Mouse (Mus musculus): ENCODE measurements around the gene Ehbp1l1.

Gene Ehbp1l1

DNA sequence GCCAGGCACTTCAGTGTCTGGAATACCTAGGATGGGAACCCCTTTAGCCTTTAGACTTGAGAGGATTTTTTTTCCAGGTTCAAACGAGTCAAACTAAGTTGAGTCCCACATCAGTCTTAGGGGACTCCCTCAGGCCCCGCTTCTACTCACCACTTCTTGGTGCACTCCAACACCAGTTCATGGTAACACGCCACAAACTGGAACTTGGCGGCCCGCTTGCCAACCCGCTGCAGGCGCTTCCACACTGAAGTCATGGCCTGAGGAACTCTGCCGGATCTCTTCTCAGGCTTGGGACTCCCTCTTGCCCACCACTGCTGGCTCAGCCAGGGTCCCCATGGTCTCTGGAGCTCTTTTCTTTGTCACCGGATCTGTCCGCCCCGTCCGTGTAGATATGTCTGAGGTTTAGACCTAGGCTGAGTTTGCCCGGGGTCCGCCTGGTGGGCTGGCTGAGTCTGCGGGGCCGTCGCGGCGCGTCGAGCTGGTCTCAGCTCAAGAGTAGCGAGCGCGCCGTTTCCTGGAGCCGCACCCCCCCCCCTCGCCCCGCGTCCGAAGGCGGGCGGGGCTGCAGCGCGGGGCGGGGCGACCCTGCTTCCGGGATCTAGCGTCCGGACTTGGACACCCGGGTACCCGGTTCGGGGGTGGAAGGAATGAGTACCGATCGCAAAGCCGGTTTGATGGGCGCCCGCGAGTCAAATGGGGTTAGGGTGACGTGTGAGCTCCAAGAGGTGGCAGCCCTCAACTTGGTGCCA is at the start of gene Ehbp1l1:
Gene Ehbp1l1, minus strand, starts transcription at position 551 of the 749 bp plus-strand sequence.
- peak; percentile 83 for DNase-seq (ENCODE audit: low spot score)

DNA sequence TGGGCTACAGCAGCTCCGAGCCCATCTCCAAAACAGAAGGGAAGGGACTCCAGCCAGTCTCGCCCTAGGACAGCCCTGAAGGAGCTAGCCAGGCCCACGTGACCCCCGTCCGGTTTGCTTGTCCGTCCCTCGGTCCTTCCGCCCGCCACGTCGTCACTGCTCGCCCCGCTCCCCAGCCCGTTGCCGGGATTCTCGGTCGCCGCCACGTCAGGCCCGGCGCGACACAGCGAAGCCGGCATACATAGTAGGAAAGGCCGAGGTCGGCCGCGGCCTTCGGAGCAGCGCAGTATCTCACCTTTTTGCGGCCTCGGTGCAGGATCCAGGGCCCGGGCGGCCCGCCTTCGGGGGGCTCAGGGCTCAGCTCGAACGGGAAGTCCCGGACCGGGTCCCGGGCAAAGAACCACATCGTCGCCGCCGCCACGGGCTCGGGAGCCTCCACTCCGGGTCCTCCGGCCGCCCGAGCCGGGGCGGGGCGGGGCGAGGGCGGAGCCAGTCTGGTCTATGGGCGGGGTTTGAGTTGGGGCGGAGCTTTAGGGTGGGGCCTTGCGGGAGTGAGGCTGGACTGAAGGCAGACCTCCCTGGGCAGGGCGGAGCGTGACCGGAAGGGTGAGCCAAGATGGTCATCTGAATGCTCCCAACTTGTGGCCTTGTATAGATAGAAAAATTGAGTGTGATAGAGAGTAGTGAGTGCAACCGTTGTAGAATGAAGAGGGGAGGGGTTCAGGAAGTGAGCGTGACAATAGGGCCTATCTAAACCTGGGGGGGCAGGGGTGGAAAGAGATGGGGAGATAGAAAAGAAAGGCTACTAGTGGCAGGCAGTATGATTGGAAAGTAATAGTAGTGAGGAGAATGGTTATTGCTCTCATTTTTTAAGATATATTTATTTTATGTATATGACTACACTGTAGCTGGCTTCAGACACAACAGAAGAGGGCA is 45.1 kb upstream of the Ehbp1l1 start, which contains the start of gene Scyl1:
Gene Scyl1, minus strand, starts transcription at position 495 of the 936 bp plus-strand sequence.
- DNase-seq (ENCODE audit: low spot score): peak; percentile 96

DNA sequence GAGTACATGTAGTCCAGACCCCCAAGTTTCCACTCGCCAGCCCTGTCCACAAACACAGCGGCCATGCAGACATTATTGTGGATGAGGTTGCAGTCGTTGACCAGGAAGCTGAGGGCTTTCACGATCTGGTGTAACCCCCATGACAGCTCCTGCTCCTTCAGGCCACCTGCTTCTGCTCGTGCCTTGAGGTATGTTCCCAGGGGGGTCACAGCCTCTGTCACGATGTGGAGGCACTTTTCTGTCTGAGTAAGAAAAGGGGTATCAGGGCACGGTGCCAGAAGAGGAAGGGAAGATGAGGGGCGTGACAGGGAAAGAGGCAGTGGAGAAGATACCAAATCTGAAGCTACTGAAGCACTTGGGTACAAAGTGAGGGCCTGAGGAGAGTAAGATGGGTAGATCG is 44.2 kb upstream of the Ehbp1l1 start:
- no peak for DNase-seq (ENCODE audit: low spot score)

DNA sequence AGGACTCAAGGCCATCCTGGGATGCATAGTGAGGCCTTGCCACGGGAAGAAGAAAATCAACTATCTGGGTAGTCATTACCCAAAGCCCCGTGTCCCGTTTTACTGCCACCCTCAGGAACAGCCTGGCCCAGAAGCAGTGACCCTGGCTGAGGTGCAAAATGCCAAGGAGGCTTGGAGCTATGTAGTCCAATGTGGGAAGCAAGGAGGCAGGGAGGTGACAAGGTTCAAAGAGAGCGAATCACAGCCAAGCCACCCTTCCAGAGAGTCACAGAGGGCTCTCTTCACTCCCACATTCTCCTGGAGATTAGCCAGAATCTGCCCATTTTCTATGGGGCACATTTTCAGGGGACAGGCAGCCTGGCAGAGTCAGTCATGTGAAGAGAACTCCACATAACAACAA is 41.2 kb upstream of the Ehbp1l1 start:
- no peak for DNase-seq (ENCODE audit: low spot score)

DNA sequence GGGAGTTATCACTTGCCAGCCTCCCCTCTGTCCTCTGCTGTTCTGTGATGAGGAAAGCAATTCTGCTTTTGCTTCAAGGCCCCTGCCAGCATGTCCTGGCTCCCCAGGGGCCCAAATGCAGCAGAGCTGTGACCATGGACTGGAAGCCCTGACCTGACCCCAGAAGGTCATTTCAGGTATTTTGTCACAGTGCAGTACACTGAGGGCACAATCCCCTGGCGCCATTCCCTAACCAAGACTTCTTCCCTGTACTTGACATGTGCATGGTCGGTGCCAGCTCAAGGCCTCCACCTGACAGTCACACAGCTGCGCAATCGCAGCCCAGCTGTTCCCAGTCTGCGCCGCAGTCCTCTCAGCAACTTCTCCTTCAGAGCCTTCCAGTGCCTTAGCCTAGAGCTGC is 37.0 kb upstream of the Ehbp1l1 start:
- no peak for DNase-seq (ENCODE audit: low spot score)

DNA sequence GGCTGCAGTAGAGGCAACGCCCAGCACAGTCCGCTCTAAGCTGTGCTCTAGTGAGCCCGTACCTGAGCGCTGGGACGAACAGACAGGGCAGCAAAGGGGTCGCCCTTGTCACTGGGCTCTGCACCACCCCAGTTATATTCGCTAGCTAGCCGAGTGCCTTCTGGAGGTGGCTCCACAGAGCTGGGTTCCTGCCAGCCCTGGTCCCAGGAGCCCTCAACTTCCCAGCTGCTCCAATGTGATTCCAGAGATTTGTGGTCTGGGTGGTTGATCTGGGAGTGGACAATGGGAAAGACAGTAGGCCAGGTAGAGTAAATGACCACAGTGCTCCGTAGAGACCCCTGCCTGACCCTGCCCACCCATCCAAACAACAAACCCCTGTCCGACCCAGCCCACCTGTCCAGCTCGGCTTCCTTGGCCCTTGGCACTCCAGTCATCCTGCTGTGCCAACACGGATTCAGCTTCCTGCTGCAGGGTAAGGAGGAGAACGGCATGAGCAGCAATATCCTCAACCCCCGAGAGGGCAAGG is 32.8 kb upstream of the Ehbp1l1 start:
- DNase-seq (ENCODE audit: low spot score): no peak

DNA sequence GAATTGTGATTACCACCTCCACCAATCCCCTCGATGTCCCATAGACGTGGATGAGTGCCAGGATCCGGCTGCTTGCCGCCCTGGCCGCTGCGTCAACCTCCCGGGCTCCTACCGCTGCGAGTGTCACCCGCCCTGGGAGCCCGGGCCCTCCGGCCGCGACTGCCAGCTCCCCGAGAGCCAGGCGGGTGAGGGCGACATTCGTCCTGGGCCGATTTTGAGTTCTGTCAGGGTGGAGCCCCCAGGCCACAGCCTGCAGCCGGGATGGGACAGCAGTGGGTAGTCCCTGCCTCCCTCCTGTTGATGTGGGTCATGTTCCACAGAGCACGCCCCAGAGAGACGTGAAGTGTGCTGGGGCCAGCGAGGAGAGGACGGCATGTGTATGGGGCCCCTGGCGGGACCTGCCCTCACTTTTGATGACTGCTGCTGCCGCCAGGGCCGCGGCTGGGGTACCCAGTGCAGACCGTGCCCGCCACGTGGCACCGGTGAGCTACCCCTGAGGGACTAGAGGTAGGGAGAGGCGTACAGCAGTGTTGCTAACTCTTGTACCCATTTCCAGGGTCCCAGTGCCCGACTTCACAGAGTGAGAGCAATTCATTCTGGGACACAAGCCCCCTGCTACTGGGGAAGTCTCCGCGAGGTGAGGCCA is 31.0 kb upstream of the Ehbp1l1 start:
- no peak for DNase-seq (ENCODE audit: low spot score)

DNA sequence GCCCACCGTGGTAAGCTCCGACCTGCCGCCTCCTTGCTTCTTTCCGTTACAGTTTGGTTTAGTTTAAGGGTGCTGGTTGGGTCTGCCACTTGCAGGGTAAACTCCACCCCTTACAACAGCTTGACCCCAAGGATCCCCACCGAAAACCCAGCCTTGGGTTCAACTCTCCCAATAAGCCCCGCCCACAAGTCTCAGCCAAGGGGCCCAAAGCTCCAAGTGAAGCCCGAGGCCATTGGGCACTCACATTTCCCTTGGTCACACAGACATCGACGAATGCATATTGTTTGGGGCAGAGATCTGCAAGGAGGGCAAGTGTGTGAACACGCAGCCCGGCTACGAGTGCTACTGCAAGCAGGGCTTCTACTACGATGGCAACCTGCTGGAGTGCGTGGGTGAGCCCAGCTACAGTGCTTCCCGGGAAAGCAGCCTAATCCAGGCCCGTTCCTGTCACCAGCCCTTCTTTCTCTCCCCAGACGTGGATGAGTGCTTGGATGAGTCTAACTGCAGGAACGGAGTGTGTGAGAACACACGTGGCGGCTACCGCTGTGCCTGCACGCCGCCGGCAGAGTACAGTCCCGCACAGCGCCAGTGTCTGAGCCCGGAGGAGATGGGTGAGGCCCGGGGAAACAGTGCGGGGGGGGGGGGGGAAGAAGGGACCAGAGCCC is 30.3 kb upstream of the Ehbp1l1 start:
- DNase-seq (ENCODE audit: low spot score): no peak

DNA sequence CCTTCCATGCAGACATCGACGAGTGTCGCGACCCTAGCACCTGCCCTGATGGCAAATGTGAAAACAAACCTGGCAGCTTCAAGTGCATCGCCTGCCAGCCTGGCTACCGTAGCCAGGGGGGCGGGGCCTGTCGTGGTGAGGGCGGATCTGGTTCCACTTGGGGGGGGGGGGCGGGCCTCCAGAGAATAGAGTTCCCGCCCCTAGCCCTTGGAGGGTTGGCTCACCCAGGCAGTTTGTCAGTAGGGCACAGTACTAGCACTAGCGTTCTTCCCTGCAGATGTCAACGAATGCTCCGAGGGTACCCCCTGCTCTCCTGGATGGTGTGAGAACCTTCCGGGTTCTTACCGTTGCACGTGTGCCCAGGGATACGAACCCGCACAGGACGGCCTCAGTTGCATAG is 25.6 kb upstream of the Ehbp1l1 start:
- peak; percentile 60 for DNase-seq (ENCODE audit: low spot score)

DNA sequence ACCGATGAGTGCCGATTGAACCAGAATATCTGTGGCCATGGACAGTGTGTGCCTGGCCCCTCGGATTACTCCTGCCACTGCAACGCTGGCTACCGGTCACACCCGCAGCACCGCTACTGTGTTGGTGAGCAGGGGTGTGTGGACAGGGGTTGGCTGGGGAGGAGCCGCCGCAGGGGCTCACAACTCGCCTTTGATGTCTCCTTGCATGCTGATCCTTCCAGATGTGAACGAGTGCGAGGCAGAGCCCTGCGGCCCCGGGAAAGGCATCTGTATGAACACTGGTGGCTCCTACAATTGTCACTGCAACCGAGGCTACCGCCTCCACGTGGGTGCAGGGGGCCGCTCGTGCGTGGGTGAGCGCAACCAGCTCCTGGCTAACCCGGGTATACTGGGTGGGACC is 24.8 kb upstream of the Ehbp1l1 start:
- no peak for DNase-seq (ENCODE audit: low spot score)

DNA sequence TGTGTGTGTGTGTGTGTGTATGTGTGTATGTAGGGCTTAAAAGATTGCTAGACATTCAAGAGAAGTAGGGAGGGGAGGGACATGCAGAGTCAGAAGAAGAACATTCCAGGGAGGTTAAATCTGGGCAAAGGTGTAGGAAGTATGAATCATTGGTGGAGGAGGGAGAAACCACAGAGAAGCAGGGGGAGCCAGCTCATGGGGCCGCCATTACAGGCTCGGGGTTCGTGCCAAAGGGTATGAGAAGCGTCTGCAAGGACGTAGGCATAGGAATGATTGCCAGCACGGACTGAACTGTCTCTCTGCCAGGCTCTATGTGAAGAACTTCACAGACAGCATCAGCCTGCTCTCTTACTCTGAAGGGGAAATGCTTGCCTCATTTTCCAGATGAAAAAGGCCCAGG is 23.4 kb upstream of the Ehbp1l1 start:
- DNase-seq (ENCODE audit: low spot score): peak; percentile 48

DNA sequence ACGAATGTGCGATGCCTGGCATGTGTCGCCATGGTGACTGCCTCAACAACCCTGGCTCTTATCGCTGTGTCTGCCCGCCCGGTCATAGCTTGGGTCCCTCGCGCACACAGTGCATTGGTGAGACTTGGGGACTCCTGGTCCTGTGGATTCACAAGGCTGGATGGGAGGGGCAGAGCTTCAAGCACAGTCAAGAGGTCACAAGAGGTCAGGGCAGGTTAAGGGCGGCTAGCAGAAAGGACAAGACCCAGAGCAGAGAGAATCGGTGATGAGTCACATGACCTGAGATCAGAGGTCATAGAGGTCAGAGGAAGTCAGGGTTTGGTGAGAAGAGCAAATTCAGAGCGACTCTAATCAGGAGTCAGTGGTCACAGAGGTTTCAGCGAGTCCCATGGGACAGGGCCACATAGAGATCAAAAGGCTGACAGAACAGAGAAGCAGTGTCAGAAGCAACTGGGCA is 20.8 kb upstream of the Ehbp1l1 start:
- no peak for DNase-seq (ENCODE audit: low spot score)

DNA sequence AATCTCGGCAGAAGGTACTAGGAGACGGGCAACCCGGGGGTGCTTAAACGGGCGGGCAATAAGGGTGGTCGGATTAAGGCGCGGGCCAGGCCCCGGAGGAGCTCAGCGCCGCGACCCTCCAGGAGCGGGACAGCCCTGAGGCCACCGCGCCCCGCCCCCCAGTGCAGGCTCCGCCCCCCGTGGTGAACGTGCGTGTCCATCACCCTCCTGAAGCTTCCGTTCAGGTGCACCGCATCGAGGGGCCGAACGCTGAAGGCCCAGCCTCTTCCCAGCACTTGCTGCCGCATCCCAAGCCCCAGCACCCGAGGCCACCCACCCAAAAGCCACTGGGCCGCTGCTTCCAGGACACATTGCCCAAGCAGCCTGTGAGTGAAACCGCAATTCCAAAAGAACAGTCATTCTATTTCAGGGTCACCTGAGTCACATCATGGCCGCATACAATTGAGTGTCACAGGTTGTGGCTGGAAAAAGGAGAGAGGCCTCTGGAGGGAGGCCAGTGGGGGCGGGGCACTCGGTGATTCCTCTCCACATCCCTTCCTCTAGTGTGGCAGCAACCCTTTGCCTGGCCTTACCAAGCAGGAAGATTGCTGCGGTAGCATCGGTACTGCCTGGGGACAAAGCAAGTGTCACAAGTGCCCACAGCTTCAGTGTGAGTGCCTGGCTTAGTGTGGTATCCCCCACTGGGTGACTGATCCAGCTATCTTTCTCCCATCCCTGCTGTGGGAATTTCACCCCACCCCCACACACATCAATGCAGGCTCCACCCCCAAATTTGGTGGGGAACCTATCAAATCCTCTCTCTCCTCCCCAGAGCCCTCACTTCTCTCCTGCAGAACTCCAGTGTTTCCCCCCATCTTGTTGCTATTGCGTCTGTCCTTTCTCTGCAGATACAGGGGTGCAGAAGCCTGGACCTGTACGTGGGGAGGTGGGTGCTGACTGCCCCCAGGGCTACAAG is 19.9 kb upstream of the Ehbp1l1 start:
- DNase-seq (ENCODE audit: low spot score): no peak

DNA sequence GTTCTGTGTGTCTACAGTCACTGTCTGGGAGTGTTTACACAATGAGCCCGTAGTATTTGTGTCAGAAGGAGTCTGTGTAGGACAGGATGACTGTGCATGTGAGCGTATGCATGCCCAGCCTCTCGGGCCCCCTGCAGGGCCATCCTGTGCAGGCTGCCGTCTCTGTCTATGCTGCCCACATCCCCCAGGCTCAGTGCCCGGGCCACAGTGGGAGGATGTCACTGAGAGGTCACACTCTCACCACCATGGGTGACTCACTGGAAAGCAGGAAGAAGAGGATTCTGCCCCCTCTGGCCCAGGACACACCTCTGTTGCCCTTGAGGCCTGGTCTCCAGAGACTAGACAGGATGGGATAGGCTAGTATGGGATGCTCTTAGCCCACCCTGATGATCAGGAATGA is 17.5 kb upstream of the Ehbp1l1 start:
- no peak for DNase-seq (ENCODE audit: low spot score)

DNA sequence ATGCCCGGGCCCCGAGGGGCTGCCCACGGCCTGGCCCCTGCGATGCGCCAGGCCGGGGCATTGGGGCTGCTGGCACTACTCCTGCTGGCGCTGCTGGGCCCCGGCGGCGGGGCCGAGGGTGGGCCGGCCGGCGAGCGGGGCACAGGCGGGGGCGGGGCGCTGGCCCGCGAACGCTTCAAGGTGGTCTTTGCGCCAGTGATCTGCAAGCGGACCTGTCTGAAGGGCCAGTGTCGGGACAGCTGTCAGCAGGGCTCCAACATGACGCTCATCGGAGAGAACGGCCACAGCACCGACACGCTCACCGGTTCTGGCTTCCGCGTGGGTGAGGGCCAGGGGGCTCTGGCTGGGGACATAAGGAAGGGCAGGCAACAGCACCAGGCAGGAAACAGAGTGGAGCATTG is 16.1 kb upstream of the Ehbp1l1 start:
- no peak for DNase-seq (ENCODE audit: low spot score)

DNA sequence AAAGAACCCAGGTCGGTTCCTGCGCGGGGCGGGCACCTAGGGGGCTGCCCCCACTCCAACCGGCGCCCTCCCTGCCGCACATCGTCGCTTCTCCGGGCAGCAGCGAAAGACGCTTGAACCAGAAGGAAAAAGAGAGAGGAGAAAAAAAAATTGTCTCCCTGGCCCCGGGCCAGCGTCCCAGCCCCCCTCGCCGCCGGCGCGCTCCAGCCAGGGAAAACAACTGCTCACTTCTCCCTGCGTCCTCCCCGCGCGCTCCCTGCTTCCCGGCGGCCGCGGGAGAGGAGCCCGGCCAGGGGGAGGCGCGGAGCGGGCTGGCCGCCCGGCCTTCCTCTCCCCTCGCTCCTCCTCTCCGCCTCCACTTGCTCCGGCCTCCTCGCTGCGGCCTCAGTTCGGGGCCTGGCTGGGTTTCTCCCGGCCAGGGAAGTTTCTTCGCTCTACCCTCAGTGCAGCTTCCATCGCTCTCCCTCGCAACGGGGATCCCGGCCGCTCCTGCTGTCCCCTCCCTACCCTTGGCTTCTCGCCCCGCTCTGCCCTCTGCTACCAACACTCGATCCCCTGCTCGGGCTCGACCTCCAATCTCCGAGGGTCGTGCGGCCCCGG is 15.6 kb upstream of the Ehbp1l1 start:
- peak; percentile 84 for DNase-seq (ENCODE audit: low spot score)

DNA sequence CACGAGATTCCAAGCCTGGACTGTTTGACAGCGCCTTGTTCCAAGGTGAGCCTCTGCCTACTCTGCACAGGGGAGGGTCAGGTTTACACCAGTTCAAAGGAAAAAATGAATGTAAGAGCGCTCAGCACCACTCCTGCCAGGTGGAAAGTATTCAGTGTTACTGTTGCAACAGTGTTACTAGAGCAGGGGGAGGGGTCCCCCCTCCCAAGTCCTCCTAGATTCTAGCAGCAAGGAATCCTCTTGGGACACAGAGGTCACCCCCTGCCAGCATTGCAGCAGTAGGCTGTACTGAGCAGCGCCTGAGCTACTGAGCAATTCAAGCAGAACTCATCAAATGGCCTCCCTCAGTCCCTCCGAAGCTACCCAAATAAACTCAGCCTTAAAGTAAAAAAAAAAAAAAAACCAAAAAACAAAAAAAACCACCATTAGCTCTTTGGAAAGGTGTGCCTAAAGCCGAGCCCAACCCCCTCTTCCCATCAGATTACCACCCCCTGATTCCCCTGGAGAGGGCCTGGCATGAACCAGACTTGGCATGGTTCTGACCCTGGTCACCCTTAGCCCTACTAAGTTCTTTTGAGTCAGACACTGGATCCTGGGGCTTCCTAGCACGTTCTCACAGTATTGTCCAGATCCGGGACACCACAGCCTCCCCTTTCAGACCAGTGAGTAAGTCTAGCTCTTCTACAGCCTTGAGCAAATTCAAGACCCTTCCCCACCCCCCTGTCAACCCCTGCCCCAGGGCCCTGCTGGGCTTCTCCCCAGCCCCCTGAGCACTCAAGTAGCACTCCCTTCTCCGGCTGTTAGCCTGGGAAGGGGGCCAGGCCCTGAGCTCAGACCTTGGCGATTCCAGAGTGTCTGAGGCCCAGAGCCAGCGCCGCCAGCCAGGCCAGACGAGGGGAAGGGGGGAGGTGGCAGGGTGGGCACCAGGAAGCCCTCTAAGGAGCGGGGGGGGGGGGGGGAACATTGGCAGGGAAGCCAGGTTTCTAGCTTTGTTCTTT is 14.5 kb upstream of the Ehbp1l1 start, which contains the start of gene Ltbp3:
Gene Ltbp3, plus strand, starts transcription at position 585 of the 998 bp plus-strand sequence.
- DNase-seq (ENCODE audit: low spot score): peak; percentile 78

DNA sequence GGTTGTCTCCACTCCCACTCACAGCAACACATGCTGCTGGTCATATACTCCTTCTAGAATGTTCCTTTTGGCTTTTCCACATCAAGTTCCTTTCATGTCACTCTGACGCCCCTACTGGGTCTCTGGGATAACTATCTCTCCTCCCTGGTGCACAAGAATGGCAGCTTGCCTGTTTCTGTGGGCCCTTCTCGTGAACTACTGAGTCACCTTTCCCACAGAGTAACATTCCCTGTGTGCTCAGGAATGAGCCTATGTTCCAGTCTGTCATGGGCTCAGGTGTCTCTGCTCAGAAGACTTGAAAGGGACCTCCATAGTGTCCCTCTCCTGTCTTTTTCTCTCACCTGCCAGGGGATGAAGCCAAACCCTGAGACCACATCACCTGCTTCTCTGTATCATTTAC is 13.3 kb upstream of the Ehbp1l1 start:
- no peak for DNase-seq (ENCODE audit: low spot score)

DNA sequence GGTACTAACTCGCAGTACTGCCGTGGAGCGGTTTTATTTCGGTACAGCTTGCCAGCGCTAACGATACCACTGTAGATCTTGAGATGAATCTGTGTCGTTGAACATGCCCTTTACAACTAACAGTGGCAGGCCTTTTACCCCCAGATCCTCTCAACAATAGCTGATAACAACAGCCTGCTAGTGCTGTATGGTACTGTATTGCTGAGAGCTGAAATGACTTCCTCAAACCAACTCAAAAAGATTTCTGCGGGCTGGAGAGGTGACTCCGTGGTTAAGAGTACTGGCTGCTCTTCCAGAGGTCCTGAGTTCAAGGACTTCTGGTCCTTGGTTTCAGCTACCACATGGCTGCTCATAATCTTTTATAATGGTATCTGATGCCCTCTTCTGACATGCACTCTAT is 8.2 kb upstream of the Ehbp1l1 start:
- no peak for DNase-seq (ENCODE audit: low spot score)
